Comparison of ENCODE assay signal across 8 mouse cellular contexts in the genomic region with DNA sequence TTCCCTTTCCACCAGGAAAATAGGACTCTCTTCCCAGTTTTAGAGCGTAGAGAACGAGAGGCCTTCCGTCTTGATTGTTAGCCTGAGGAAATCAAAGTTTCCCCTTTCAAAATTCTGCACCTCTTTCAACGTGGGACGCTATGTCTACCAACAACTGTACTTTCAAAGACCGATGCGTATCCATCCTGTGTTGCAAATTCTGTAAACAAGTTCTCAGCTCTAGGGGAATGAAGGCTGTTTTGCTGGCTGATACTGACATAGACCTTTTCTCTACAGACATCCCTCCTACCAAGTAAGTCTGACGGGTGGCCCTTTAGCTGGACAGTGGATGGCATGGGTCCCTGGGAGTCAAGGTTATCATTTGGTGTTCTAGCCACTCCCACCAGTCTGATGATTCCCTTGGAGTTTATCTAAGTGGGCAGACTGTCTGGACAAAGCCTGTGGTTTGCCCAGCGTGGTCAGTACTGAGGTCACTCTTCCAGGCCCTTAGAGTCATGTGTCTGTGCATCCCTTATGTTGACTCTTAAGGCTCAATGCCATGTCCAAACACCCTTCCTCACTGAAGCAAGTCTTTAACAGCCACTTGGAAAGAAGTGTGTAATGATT. TPM values are rescaled to one million over a fixed set of nuclear protein-coding genes. Genes with fewer than 3 reads are reported as not detected.
A peak's percentile ranks its signal among the peaks of the same experiment; 100 is the strongest.
DNase-seq lines count a peak whose midpoint lies in the region; ATAC-seq lines count a peak whose summit lies in the region.

No protein-coding gene starts in this region.

- peak overlapping the region; percentile 72 for H3K9ac ChIP-seq in intestine, embryonic 16.5 days (ENCODE audit: low read depth, low read length)

- H3K27ac ChIP-seq in embryonic facial prominence, embryonic 10.5 days (replicated peaks), result peak overlapping the region; percentile 93
- H3K27ac ChIP-seq in intestine, embryonic 16.5 days (ENCODE audit: low read length), result peak overlapping the region; percentile 94

- H3K4me2 ChIP-seq in intestine, embryonic 16.5 days (ENCODE audit: low read depth, low read length), result peak overlapping the region; percentile 63

- no peaks in the 10 kb centered on the region for H3K27me3 ChIP-seq in embryonic facial prominence, embryonic 10.5 days (replicated peaks; ENCODE audit: low read depth, poor library complexity, severe bottlenecking)
- H3K27me3 ChIP-seq in intestine, embryonic 16.5 days (replicated peaks; ENCODE audit: control insufficient read depth, insufficient read depth, low read length), result no peaks in the 10 kb centered on the region

- no peaks in the 10 kb centered on the region for H3K9me3 ChIP-seq in embryonic facial prominence, embryonic 10.5 days
- H3K9me3 ChIP-seq in intestine, embryonic 16.5 days (ENCODE audit: control insufficient read depth, low read length), result no peaks in the 10 kb centered on the region

- peaks cover 55% of the 10 kb centered on the region for H3K4me1 ChIP-seq in embryonic facial prominence, embryonic 10.5 days
- peaks cover 27% of the 10 kb centered on the region for H3K4me1 ChIP-seq in intestine, embryonic 16.5 days (ENCODE audit: control insufficient read depth, insufficient read depth, low read length)

- DNase-seq in ovary, adult 18-20 months (ENCODE audit: low spot score), result peak; percentile 20
- DNase-seq in ovary, postnatal 36 days (ENCODE audit: low spot score), result no peak
- DNase-seq in embryonic facial prominence, embryonic 10.5 days (ENCODE audit: low spot score), result peak; percentile 17
- peak; percentile 33 for DNase-seq in neural tube, embryonic 10.5 days (ENCODE audit: extremely low spot score, low spot score)
- DNase-seq in gastrocnemius, adult 18-20 months (ENCODE audit: low spot score), result no peak
- DNase-seq in cerebellum, postnatal 36 days, result no peak
- no peak for DNase-seq in layer of hippocampus, adult 8-10 months (ENCODE audit: low spot score in 2 of 2)

- H3K4me3 ChIP-seq in embryonic facial prominence, embryonic 10.5 days, result peak overlapping the region; percentile 91
- peak overlapping the region; percentile 71 for H3K4me3 ChIP-seq in intestine, embryonic 16.5 days (ENCODE audit: low read length)

- no peak for ATAC-seq in intestine, embryonic 16.5 days

- peaks cover 4% of the 10 kb centered on the region for H3K36me3 ChIP-seq in embryonic facial prominence, embryonic 10.5 days (replicated peaks)
- H3K36me3 ChIP-seq in intestine, embryonic 16.5 days (ENCODE audit: control insufficient read depth, insufficient read depth, low read length), result no peaks in the 10 kb centered on the region

- WGBS in embryonic facial prominence, embryonic 10.5 days, result 2% methylated on average over 9 of the region's 9 CpGs
- under 1% methylated on average over 9 of the region's 9 CpGs for WGBS in intestine, embryonic 16.5 days

RNA-seq across cellular contexts. Expression of a gene that starts 1.0 kb away (rescaled TPM):
- polyA plus RNA-seq in embryonic facial prominence, embryonic 10.5 days (2016; fragmentation: Nextera tagmentation; extraction: Ambion mirVana), result 4.1 and 4.3 TPM in 2 replicates
- polyA plus RNA-seq in intestine, embryonic 16.5 days (2015; fragmentation: Nextera tagmentation; extraction: Ambion mirVana), result 1.6 and 1.7 TPM in 2 replicates
- under 1 TPM; 0.24 to 0.39 TPM for total RNA-seq in gastrocnemius, adult 18-20 months (2021)
- 1 to 10 TPM in 3 of 4 experiments, under 1 TPM in 1; 0.78 to 2.0 (median 1.4) TPM for total RNA-seq in layer of hippocampus, adult 8-10 months (2022)

RNA-seq across cellular contexts. Expression of a gene that starts 1.5 kb away (rescaled TPM):
- 17.5 TPM in 2 replicates for polyA plus RNA-seq in embryonic facial prominence, embryonic 10.5 days (2016; fragmentation: Nextera tagmentation; extraction: Ambion mirVana)
- polyA plus RNA-seq in intestine, embryonic 16.5 days (2015; fragmentation: Nextera tagmentation; extraction: Ambion mirVana), result 7.8 TPM in 2 replicates
- total RNA-seq in gastrocnemius, adult 18-20 months (2021), result 10 to 100 TPM in 1 of 2 experiments, 1 to 10 TPM in 1; 8.4 to 13.2 TPM
- 10 to 100 TPM; 79.8 to 92.2 (median 84.9) TPM for total RNA-seq in layer of hippocampus, adult 8-10 months (2022)

Comparison
In these comparisons a context has a peak if more than half of its experiments do, and no peak if none do; other contexts are left out.
1. DNase-seq: peak in ovary, adult 18-20 months (single experiment), embryonic facial prominence, embryonic 10.5 days (single experiment) and neural tube, embryonic 10.5 days (single experiment); none in ovary, postnatal 36 days (single experiment), gastrocnemius, adult 18-20 months (single experiment), cerebellum, postnatal 36 days (0 of 2) and layer of hippocampus, adult 8-10 months (0 of 2).
2. RNA of a gene that starts 1.5 kb away (total RNA-seq): 79.8 to 92.2 TPM in layer of hippocampus, adult 8-10 months; 8.4 to 13.2 TPM in gastrocnemius, adult 18-20 months; every median in the first group is over 4 times any median in the second.